Mouse (Mus musculus): Measurements from ENCODE around the gene Mtss1l. TPM values are rescaled to one million over a fixed set of nuclear protein-coding genes. Genes with fewer than 3 reads are reported as not detected.

Mtss1l gene
- 22.5 and 32.2 TPM in 2 replicates for polyA plus RNA-seq (2015; fragmentation: Nextera tagmentation; extraction: Ambion mirVana)

- peak within 1 kb of the TSS; percentile 91 for H3K4me2 ChIP-seq (replicated peaks)
- peaks cover 73% of the 10 kb centered on the region for H3K4me1 ChIP-seq
- WGBS, result 3% methylated on average over 66 of the region's 75 CpGs
- H3K9me3 ChIP-seq, result no peaks in the 10 kb centered on the region
- peak within 1 kb of the TSS; percentile 90 for H3K27ac ChIP-seq (replicated peaks)
- peak within 1 kb of the TSS; percentile 93 for H3K9ac ChIP-seq (replicated peaks)
- H3K36me3 ChIP-seq, result no peaks in the 10 kb centered on the region
- H3K27me3 ChIP-seq, result no peaks in the 10 kb centered on the region
- peak; percentile 70 for ATAC-seq (replicated peaks)
- H3K4me3 ChIP-seq, result peak within 1 kb of the TSS; percentile 83
Measured at GRCm38 (mm10) chr8:110720685-110721598, at the start of gene Mtss1l. TSS of gene Mtss1l (plus strand) at chr8:110721476.

GRCm38 (mm10) chr8:110672133-110672532 is 49.1 kb upstream of the Mtss1l start:
- Histone ChIP-seq H3K4me1 (0 out of 2 replicates have a peak, but pooled peaks cover 4% of the 10 kb centered on the region), H3K27ac (replicated peaks) (no peak overlapping the region), H3K36me3 (peaks cover 3% of the 10 kb centered on the region; the same call in 1 of the 2 replicates), H3K4me3 (no peak overlapping the region), H3K27me3 (no peaks in the 10 kb centered on the region), H3K4me2 (replicated peaks) (no peak overlapping the region), H3K9ac (replicated peaks) (no peak overlapping the region), H3K9me3 (no peaks in the 10 kb centered on the region)
- ATAC-seq (replicated peaks), result no peak
- WGBS, result 90% methylated on average over 2 of the region's 2 CpGs

GRCm38 (mm10) chr8:110673168-110673567 is 48.1 kb upstream of the Mtss1l start:
- ATAC-seq (replicated peaks), result no peak
- H3K36me3 ChIP-seq, result peaks cover 3% of the 10 kb centered on the region; the same call in 1 of the 2 replicates
- H3K4me3 ChIP-seq, result no peak overlapping the region
- 91% methylated on average over 2 of the region's 2 CpGs for WGBS
- H3K4me1 ChIP-seq, result 0 out of 2 replicates have a peak, but pooled peaks cover 4% of the 10 kb centered on the region
- no peaks in the 10 kb centered on the region for H3K9me3 ChIP-seq
- H3K27me3 ChIP-seq, result no peaks in the 10 kb centered on the region
- no peak overlapping the region for H3K4me2 ChIP-seq (replicated peaks)
- no peak overlapping the region for H3K9ac ChIP-seq (replicated peaks)
- no peak overlapping the region for H3K27ac ChIP-seq (replicated peaks)

DNA sequence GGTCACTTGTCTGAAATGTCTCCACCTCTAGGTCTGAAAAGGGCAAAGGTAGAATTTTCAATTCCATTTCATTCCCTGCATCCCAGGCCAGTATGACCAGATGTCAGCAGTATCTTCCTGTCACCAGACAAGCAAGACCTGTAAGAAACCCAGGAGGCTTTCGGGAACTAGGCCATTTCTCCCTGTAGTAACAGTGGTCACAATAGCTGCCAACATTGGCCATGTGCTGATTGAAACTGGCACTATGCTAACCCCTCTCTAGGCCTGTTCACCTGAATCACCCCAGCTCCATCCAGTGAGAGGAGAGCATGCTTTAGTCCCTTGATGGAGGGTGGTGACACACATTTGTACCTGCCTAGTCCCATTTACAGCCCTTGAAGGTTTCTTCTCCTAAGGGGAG is 46.7 kb upstream of the Mtss1l start:
- H3K9me3 ChIP-seq, result no peaks in the 10 kb centered on the region
- H3K36me3 ChIP-seq, result peaks cover 3% of the 10 kb centered on the region; the same call in 1 of the 2 replicates
- no peak for ATAC-seq (replicated peaks)
- H3K27me3 ChIP-seq, result no peaks in the 10 kb centered on the region
- H3K4me1 ChIP-seq, result 0 out of 2 replicates have a peak, but pooled peaks cover 4% of the 10 kb centered on the region
- no peak overlapping the region for H3K27ac ChIP-seq (replicated peaks)
- no peak overlapping the region for H3K9ac ChIP-seq (replicated peaks)
- WGBS, result 90% methylated on average over 1 of the region's 1 CpGs
- no peak overlapping the region for H3K4me2 ChIP-seq (replicated peaks)
- no peak overlapping the region for H3K4me3 ChIP-seq

GRCm38 (mm10) chr8:110676702-110677101 is 44.6 kb upstream of the Mtss1l start:
- no peak overlapping the region for H3K4me2 ChIP-seq (replicated peaks)
- no peak overlapping the region for H3K27ac ChIP-seq (replicated peaks)
- no peaks in the 10 kb centered on the region for H3K9me3 ChIP-seq
- no peaks in the 10 kb centered on the region for H3K4me1 ChIP-seq
- H3K4me3 ChIP-seq, result no peak overlapping the region
- H3K36me3 ChIP-seq, result peaks cover 3% of the 10 kb centered on the region; the same call in 1 of the 2 replicates
- ATAC-seq (replicated peaks), result no peak
- no peak overlapping the region for H3K9ac ChIP-seq (replicated peaks)
- 94% methylated on average over 5 of the region's 5 CpGs for WGBS
- no peaks in the 10 kb centered on the region for H3K27me3 ChIP-seq

- H3K9me3 ChIP-seq, result no peaks in the 10 kb centered on the region
- ATAC-seq (replicated peaks), result no peak
- H3K4me2 ChIP-seq (replicated peaks), result no peak overlapping the region
- WGBS, result 94% methylated on average over 5 of the region's 5 CpGs
- H3K27me3 ChIP-seq, result no peaks in the 10 kb centered on the region
- H3K36me3 ChIP-seq, result peaks cover 3% of the 10 kb centered on the region; the same call in 1 of the 2 replicates
- H3K4me3 ChIP-seq, result no peak overlapping the region
- no peak overlapping the region for H3K27ac ChIP-seq (replicated peaks)
- no peak overlapping the region for H3K9ac ChIP-seq (replicated peaks)
- H3K4me1 ChIP-seq, result no peaks in the 10 kb centered on the region
Measured at GRCm38 (mm10) chr8:110677174-110677660, 44.1 kb upstream of the Mtss1l start.

DNA sequence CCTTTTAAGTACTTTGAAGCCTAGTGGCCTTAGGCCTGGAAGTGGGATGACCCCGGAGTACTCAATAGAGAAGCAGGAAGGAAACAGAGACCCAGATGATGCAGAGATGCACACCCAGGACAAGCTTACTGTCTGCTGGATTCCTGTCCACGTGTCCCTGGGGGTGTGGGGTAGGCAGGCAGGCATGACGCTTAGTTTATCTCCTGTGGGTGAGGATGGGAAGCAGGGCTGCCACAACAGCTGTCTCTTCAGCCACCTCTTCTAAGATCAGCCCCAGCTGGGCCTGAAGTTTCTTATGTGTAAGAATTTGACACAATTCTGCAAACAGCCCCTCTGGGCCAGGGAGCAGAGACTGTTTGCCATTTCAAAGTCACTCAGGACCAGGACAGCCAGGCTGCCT is 42.3 kb upstream of the Mtss1l start:
- no peaks in the 10 kb centered on the region for H3K4me1 ChIP-seq
- H3K36me3 ChIP-seq, result peaks cover 15% of the 10 kb centered on the region
- no peaks in the 10 kb centered on the region for H3K27me3 ChIP-seq
- no peak overlapping the region for H3K9ac ChIP-seq (replicated peaks)
- no peak for ATAC-seq (replicated peaks)
- H3K4me3 ChIP-seq, result no peak overlapping the region
- no peak overlapping the region for H3K4me2 ChIP-seq (replicated peaks)
- H3K27ac ChIP-seq (replicated peaks), result no peak overlapping the region
- WGBS, result 78% methylated on average over 3 of the region's 3 CpGs
- H3K9me3 ChIP-seq, result no peaks in the 10 kb centered on the region

DNA sequence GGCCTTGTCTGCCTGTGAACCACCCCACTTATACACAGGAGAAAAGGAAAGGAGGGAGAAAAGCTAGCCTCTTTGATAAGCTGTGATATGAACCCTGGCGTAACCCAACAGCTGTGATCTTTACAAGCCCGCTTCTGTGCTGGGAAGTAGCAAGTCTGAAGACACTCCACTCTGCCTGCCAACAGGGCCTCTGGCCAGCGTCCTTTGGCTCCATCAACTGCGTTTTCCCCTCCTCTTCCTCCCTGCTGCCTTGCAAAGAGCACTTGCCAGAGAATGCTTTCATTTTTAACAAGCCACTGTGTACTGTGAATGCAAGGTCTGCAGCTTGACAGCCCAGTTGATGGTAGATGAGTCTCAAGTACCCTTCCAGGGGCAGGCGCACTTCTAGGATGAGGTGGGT is 33.5 kb upstream of the Mtss1l start:
- ATAC-seq (replicated peaks), result no peak
- WGBS, result 80% methylated on average over 5 of the region's 5 CpGs
- H3K9ac ChIP-seq (replicated peaks), result no peak overlapping the region
- no peaks in the 10 kb centered on the region for H3K27me3 ChIP-seq
- no peak overlapping the region for H3K4me2 ChIP-seq (replicated peaks)
- H3K27ac ChIP-seq (replicated peaks), result peak overlapping the region; percentile 40; the same call in 1 of the 2 replicates
- no peak overlapping the region for H3K4me3 ChIP-seq
- H3K36me3 ChIP-seq, result peaks cover 19% of the 10 kb centered on the region
- H3K9me3 ChIP-seq, result no peaks in the 10 kb centered on the region
- peaks cover 6% of the 10 kb centered on the region; the same call in 1 of the 2 replicates for H3K4me1 ChIP-seq

- Histone ChIP-seq H3K4me2 (replicated peaks) (no peak overlapping the region), H3K27ac (replicated peaks) (no peak overlapping the region), H3K4me1 (peaks cover 13% of the 10 kb centered on the region), H3K9me3 (no peaks in the 10 kb centered on the region), H3K4me3 (no peak overlapping the region), H3K9ac (replicated peaks) (no peak overlapping the region), H3K36me3 (0 out of 2 replicates have a peak, but pooled peaks cover 2% of the 10 kb centered on the region), H3K27me3 (no peaks in the 10 kb centered on the region)
- ATAC-seq (replicated peaks), result no peak
- 86% methylated on average over 9 of the region's 9 CpGs for WGBS
Measured at GRCm38 (mm10) chr8:110689961-110690360, 31.3 kb upstream of the Mtss1l start.

DNA sequence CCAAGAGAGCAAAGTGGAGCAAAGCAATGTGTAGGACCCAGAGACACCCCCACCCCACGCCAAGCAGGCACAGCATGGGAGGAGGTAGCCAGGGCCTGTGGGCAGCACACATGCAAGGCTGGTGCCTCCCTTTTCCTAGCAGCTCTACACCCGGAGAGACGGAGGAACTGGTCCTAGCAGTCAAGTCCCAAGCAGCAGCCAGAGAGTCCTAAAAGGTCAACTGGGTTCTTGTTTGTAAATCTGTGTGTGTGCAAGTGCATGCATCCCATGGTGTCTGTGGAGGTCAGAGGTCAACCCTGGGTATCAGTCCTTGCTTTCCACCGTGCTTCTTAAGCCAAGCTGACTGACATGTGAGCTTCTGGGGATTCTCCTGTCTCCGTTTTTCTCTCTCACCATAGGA is 27.1 kb upstream of the Mtss1l start:
- Histone ChIP-seq H3K27me3 (no peaks in the 10 kb centered on the region), H3K9me3 (no peaks in the 10 kb centered on the region), H3K36me3 (0 out of 2 replicates have a peak, but pooled peaks cover 2% of the 10 kb centered on the region), H3K27ac (replicated peaks) (peak overlapping the region; percentile 41), H3K4me1 (peaks cover 11% of the 10 kb centered on the region), H3K4me3 (no peak overlapping the region), H3K4me2 (replicated peaks) (no peak overlapping the region), H3K9ac (replicated peaks) (no peak overlapping the region)
- 79% methylated on average over 5 of the region's 5 CpGs for WGBS
- no peak for ATAC-seq (replicated peaks)

- H3K4me1 ChIP-seq, result peaks cover 11% of the 10 kb centered on the region
- H3K4me2 ChIP-seq (replicated peaks), result no peak overlapping the region
- H3K27me3 ChIP-seq, result no peaks in the 10 kb centered on the region
- no peak overlapping the region for H3K9ac ChIP-seq (replicated peaks)
- H3K27ac ChIP-seq (replicated peaks), result peak overlapping the region; percentile 41
- no peaks in the 10 kb centered on the region for H3K9me3 ChIP-seq
- 0 out of 2 replicates have a peak, but pooled peaks cover 2% of the 10 kb centered on the region for H3K36me3 ChIP-seq
- WGBS, result 68% methylated on average over 4 of the region's 4 CpGs
- no peak overlapping the region for H3K4me3 ChIP-seq
- ATAC-seq (replicated peaks), result no peak
Measured at GRCm38 (mm10) chr8:110694826-110695225, 26.4 kb upstream of the Mtss1l start.

GRCm38 (mm10) chr8:110695431-110695830 is 25.8 kb upstream of the Mtss1l start:
- Histone ChIP-seq H3K27me3 (no peaks in the 10 kb centered on the region), H3K9me3 (no peaks in the 10 kb centered on the region), H3K4me2 (replicated peaks) (no peak overlapping the region), H3K4me1 (peaks cover 11% of the 10 kb centered on the region), H3K9ac (replicated peaks) (no peak overlapping the region), H3K27ac (replicated peaks) (peak overlapping the region; percentile 41; the same call in 1 of the 2 replicates), H3K4me3 (no peak overlapping the region), H3K36me3 (0 out of 2 replicates have a peak, but pooled peaks cover 2% of the 10 kb centered on the region)
- WGBS, result 80% methylated on average over 5 of the region's 5 CpGs
- ATAC-seq (replicated peaks), result no peak
